Mouse (Mus musculus): ENCODE data around the gene Rbm20.
"Not testable (repeated sequence)": the region's sequence is repeated elsewhere in the genome, so short reads cannot be mapped to it uniquely, and the experiment has no call there.

The Rbm20 gene

DNA sequence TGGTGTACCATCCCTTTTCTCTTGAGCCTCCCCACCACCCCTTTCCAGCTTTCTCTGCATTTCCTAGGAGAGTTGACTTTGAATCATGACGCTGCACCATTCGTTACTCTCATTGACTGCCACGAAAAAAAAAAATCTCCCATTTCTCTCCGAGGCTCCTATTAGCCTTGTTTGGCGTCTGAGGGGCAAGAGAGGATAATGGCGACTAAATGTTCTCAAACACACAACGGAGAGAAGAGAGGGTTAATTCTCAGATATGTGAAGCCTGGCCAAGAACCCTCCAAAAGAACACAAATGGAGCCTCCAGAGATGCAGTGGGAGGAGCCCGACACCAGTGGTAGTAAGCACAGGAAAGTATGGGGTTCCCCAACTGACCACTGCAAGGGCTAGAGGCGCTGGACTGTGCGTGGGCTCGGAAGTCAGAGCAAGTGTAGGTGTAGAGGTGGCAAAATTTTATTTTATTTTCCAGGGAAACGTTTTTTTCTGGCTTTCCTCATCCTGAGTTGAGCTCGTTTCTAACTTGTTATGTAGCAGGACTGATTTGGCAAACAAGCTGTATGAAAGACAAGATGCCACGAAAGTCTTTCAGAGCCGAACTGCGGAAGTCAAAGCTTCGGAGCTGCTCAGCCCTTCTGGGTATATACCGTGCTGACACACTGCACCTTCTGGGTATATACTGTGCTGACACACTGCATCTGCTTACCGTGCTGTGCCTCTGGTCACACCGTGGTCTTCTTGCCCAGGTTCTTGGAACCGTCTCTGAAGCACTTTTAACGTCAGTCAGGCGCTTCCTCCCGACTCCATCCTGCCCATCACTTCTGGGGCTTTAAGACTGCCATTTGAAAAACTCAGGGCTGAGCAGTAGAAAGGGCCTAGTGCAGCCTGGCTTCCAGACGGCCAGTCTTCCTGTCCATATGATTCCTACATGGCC is 222.1 kb downstream of the Rbm20 start:
- no peak for DNase-seq (ENCODE audit: extremely low read depth, insufficient read length, low spot score)

DNA sequence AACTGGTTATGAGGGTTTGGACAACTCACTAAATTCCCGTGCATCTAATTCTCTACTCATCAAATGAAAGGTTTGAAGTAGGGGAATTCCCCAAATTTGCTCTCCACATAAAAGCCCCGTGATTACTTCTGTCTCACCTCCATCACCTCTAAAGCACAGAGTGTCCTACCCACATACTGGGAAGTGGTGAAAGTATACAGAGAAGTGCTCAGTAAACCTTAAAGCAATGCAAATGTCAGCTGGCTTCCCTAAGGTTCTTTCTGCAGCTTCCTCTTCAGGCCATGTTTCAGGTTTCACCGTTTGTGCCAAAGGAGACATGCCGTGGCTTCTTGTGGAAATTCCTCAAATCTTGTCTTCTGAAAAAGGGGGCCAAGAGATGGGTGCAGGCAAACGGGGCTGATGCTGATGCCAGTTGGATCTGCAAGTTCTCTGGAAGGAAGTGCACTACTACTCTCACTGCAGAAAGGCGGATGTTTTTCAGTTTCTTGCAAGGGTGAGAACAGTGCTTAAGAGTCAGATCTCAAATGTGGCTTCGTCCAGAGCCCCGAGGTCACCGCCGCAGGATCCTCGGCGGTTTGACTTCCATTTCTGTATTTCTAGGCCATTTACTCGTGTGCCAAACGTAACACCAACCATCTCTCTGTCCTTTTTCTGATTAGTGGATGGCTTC is 223.0 kb downstream of the Rbm20 start:
- DNase-seq (ENCODE audit: extremely low read depth, insufficient read length, low spot score), result no peak

DNA sequence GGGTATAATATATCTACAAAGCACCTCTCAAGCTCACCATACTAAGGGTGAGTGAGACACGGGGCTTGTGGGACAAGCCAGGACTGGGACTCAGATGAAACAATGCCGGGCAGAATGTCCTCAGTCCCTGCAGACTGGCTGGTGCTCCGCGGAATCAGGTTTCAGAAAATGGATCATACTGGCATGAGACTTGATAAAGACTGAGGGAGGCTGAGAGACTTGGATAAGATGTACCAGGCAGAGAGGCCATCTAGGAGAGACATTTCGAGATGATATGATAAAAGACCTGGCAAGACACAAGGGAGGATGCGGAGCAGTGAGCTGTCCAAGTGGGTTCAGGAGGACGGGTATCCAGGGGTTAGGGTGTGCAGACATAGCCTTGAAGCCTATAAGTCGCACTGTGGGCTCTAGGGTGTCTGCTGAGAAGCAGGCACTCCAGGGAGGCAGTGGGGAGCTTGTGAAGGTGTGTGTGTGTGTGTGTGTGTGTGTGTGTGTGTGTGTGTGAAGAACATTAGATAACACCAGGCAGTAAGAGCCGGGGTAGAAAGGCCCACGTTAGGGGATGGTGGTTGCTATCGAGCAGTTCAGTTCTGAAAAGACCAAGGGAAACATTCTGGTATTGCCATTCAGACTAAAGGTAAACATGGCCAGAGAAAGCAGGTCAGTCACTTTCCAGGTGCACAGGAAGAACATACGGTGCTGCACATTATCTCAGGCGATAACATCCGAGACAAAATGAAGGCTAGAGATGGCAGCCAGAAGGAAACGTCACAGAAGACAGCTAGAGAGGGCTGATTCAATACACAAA is 225.0 kb downstream of the Rbm20 start:
- DNase-seq (ENCODE audit: extremely low read depth, insufficient read length, low spot score), result no peak

DNA sequence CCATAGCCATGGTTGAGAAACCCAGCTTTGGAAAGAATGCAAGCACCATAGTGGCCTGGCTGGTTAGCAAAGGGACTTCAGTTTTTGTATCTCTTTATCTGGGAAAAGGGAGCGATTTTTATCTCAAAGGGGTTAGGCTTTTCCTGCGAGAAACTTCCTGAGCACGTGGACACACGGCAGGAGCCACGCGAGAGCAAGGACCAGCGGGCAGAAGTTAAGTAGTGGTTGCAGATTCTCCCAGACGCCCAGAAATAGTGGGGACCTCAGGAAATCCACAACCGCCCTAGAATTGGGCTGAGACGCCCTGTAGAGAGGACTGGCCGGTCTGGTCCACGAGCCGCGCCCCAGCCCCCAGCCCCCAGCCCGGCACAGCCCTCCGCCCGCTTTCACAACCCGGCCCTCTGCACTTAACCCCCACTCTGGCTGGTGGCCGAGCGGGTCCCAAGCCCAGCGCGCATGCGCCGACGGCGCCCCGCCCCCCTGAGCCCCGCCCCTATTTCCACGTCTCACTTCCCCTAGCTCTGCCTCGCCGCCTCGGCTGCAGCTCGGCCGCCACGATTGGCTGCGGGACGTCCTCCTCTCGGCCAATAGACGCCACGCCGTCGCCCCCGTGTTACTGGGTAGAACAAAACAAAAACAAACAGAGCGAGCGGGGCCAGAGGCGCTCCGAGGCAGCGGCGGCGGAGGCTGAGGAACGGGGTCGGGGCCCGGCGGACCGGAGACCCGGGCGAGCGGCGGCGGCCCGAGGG is 225.8 kb downstream of the Rbm20 start:
- DNase-seq (ENCODE audit: extremely low read depth, insufficient read length, low spot score), result peak; percentile 97

DNA sequence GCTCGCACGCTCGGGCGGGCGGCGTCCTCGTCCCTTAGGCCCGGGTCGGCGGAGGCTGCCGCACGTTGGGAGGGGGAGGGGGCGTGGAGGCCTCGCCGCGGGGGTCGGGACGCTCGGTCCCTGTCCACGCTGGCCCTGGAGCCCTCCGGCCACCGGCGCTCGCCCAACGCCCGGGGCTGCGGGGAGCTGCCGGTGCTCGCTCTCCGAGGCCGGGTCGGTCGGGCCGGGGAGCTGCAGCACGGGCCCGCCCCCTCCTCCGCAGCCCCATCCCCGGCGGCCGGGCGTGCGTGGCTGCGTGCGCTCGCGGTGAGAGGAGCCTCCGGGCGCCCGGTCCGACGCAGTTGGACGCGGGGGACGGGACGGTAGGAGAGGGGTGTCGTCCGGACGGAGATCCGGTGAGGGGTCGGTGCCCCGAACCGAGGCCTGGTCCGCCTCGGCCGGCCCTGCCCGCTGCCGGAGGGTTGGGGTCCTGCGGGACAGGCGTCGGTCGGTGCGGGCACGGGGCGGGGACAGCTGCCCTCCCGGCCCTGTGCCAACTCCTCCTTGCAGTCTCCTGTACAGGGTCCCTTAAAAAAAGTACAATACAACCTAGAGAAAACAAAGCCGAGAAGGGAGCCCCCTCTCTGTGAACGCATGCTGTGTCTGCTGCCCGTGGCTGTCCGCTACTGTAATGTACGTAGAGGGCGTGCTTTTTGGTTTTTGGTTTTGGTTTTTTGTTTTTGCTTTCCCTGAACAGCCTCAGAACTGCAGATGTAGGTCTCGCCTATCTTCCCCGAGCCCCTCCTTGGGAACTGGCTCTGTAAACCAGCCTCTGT is 226.6 kb downstream of the Rbm20 start:
- DNase-seq (ENCODE audit: extremely low read depth, insufficient read length, low spot score), result peak; percentile 58

DNA sequence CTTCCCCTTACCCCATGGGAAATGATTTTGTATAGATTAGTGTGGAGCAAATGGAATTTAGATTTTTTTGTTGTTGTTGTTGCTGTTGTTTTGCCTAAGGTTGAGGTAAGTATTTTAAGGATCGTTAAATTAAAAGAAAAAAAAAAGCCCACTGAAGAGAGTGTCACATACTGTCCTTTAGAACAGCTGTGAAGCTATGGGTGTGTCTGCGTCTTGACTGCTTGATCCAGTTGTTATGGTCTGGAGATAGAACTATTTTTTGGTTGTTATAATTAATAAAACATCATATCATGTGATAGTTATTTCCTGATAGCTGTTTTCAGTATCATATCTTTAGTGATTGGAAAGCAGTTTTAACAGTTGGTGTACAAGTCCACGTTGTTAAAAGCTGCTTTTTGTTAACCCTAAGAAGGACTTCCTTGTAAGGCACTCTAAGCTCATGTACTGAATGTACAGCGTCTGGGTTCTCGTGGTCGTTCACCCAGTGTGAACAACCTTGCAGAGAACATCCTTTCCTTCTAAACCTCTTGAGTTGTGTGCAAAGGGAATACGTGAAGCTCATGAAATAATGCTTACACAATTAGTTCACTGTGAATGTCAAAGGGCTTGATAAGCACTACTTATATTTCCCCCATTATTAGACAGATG is 227.9 kb downstream of the Rbm20 start:
- no peak for DNase-seq (ENCODE audit: extremely low read depth, insufficient read length, low spot score)

DNA sequence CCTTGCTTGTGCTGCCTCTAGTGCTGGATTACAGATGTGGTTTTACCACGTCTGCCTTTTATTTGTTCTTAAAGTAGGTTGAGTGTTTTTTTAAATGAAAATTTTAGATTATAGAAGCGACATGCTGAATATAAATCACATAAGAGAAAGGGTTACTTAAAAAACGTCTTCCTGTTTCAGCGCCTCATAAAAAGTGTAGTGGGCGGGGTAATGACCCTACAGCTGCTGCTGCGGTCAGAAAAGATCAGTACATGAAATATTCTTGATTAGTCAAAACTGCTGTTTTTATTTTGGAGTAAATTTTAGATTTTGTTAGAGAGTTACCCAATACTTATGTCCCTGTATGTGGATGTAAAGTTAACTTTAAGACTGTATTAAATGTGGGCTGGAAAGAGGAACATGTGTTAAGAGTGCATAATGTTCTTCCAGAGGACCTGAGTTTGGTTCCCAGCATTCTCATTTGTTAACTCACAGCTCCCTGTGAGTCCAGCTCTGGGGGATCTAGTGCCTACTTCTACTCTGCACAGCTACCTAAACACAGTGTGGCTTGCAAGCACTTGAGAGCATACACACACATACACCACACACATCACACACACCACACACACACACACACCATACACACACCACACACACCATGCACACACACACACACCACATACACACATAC is 229.1 kb downstream of the Rbm20 start:
- no peak for DNase-seq (ENCODE audit: extremely low read depth, insufficient read length, low spot score)

DNA sequence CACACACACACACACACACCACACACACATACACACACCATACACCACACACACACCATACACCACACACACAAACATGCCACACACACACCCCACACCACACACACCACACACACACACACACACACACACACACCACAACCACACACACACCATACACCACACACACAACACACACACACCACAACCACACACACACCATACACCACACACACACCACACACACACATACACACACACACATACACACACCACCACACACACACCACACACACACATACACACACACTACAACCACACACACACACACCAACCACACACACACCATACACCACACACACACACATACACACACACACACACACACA is 229.6 kb downstream of the Rbm20 start:
- DNase-seq (ENCODE audit: extremely low read depth, insufficient read length, low spot score), result not testable (repeated sequence)

DNA sequence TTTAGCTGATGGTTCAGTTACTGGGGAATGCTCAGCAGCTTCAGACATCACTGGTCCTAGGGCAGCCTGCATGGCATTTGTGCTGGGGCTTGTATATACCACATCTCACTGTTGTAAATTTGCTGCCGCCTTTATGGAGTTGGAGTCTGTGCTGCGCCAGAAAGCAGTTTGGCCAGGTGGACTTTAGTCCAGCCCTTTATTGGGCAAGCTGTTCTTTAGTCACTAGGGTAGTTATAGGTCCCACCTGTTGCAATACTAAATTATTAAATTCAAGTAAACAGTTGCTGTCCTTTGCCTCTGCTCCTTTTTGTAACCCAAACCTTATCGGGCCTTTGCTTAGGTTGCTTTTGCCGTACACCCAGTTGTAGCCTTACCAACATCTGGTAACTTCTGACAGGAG is 237.8 kb downstream of the Rbm20 start:
- no peak for DNase-seq (ENCODE audit: extremely low read depth, insufficient read length, low spot score)
